Mouse (Mus musculus) midbrain, embryonic 16.5 days (tissue): Measurements from ENCODE around the gene Rpl11. TPM values are rescaled to one million over a fixed set of nuclear protein-coding genes. Genes with fewer than 3 reads are reported as not detected.
"Not testable (repeated sequence)": the region's sequence is repeated elsewhere in the genome, so short reads cannot be mapped to it uniquely, and the experiment has no call there.

Experiments used
- ATAC-seq: fragments of 200-750 bp; cut with Nextera tagmentation; 2 replicates; pipeline ENCODE4 v1.8.0; 2017; ENCODE audit warnings: moderate TSS enrichment
- H3K27ac ChIP-seq: fragments of 300-500 bp; sonication (generic); 2 replicates; pipeline ENCODE4 v1.5.1; 2014; ENCODE audit warnings: mild to moderate bottlenecking, low read length, mixed read lengths
- H3K27me3 ChIP-seq: fragments of 300-500 bp; sonication (generic); 2 replicates; pipeline ENCODE4 v1.6.1; 2014; ENCODE audit warnings: low read depth, low read length, mixed read lengths; ENCODE audit not compliant: control insufficient read depth, insufficient read depth
- H3K36me3 ChIP-seq: fragments of 300-500 bp; sonication (generic); 2 replicates; pipeline ENCODE4 v1.6.1; 2014; ENCODE audit warnings: mild to moderate bottlenecking, low read length, moderate library complexity, mixed read lengths; ENCODE audit not compliant: control insufficient read depth, insufficient read depth
- H3K4me1 ChIP-seq: fragments of 300-500 bp; sonication (generic); 2 replicates; pipeline ENCODE4 v1.6.1; 2014; ENCODE audit warnings: mild to moderate bottlenecking, low read length, mixed read lengths; ENCODE audit not compliant: control insufficient read depth, insufficient read depth
- H3K4me2 ChIP-seq: fragments of 300-500 bp; sonication (generic); 2 replicates; pipeline ENCODE4 v1.6.1; 2014; ENCODE audit warnings: mild to moderate bottlenecking, low read length, mixed read lengths
- H3K4me3 ChIP-seq: fragments of 300-500 bp; sonication (generic); 2 replicates; pipeline ENCODE4 v1.5.1; 2014; ENCODE audit warnings: low read depth, mild to moderate bottlenecking, low read length, moderate library complexity, mixed read lengths
- H3K9ac ChIP-seq: fragments of 300-500 bp; sonication (generic); 2 replicates; pipeline ENCODE4 v1.6.1; 2014; ENCODE audit warnings: low read depth, low read length, mixed read lengths
- H3K9me3 ChIP-seq: fragments of 300-500 bp; sonication (generic); replicated peaks from 2 replicates; pipeline ENCODE4 v1.6.1; 2014; ENCODE audit warnings: mild to moderate bottlenecking, low read length, mixed read lengths; ENCODE audit not compliant: control insufficient read depth, poor library complexity, severe bottlenecking
- WGBS: fragments of 180-500 bp; shearing (Covaris S2); extraction: QIAGEN DNeasy Blood & Tissue Kit; methylation state at CpG from one replicate; pipeline ENCODE4 v1.1.7; 2014; 5-methylcytosine and 5-hydroxymethylcytosine counted together
- polyA plus RNA-seq: library from polyadenylated mRNA; unstranded; fragments of >200 nt; fragmentation: Nextera tagmentation; extraction: Ambion mirVana; gene quantifications from 2 replicates; pipeline ENCODE4 v1.2.1, GENCODE M21; 2015

The Rpl11 gene
- polyA plus RNA-seq = 245 and 251 TPM in 2 replicates

DNA sequence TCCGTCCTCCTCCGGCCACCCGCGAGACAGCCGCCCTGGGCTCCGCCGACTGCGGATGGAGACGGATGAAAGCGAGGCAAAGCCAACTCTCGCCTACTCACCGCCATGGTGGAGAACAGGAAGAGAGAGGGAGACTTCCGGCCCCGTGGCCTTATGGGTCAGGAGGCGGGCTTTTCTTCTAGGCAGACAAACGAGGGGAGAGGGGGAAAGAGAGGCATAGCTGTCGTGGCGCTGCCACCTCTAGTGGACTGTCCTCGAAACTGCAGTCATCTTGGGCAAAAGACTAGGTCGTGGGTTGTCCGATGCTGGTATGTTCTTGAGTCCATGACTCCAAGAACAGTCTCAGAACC lies at the start of gene Rpl11:
Gene Rpl11, minus strand, starts transcription at position 182 of the 350 bp plus-strand sequence.
- H3K27ac ChIP-seq = peak within 1 kb of the TSS; percentile 91
- peak within 1 kb of the TSS; percentile 86 for H3K4me3 ChIP-seq
- no peaks in the 10 kb centered on the region for H3K9me3 ChIP-seq
- peak; percentile 98 for ATAC-seq
- H3K36me3 ChIP-seq = peaks cover 20% of the 10 kb centered on the region
- under 1% methylated on average over 21 of the region's 21 CpGs for WGBS
- peaks cover 20% of the 10 kb centered on the region for H3K4me1 ChIP-seq
- no peaks in the 10 kb centered on the region for H3K27me3 ChIP-seq
- peak within 1 kb of the TSS; percentile 89 for H3K9ac ChIP-seq
- H3K4me2 ChIP-seq = peak within 1 kb of the TSS; percentile 78

DNA sequence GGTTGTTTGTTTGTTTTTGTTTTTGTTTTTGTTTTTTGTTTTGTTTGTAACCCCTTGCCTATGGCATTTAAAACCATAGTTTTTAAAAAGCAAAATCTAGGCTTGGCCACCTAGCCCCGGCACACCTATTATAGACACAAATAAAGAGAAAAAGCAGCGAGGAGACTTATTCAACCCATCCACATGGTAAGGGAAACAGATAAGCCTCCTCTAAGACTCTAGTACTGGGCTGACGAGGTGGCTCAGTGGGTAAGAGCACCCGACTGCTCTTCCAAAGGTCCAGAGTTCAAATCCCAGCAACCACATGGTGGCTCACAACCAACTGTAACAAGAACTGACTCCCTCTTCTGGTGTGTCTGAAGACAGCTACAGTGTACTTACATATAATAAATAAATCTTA lies 48.5 kb upstream of the Rpl11 start:
- H3K27ac ChIP-seq, H3K9ac ChIP-seq, H3K4me1 ChIP-seq, H3K9me3 ChIP-seq, H3K4me3 ChIP-seq, H3K36me3 ChIP-seq, ATAC-seq, H3K27me3 ChIP-seq, H3K4me2 ChIP-seq: not testable (repeated sequence)
- 80% methylated on average over 4 of the region's 4 CpGs for WGBS

DNA sequence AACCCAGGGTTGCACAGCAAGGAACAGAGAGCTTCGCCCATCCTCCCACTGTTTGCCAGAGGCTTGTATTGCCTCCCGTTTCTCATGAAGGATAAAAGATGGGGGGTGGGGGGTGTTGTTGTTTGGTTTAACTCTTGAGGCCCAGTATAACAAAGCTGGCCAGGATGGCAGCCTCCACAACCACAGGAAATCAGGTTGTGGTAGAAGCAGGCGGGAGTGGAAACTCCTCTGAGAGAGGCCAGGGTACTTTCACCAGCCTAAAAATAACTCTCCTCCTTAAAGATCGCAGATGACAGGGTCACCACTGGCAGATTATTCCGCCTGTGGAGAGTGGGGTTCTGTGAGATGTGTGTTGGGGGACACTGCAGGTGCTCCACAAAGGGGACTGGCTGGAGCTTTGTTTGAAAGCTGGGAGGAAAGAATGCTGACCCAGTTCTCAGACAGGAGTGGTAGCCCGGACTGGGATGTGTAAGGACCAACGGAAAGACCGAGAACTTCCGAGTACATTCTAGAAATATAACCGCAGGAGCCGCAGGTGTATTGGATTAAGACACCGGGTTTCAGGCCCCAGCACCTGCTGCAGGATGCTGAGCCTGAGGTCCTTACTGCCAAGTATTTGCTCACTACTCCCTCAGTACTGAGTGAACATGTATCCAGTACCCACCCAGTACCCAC lies 47.3 kb upstream of the Rpl11 start:
- Histone ChIP-seq H3K27me3 (peaks cover 9% of the 10 kb centered on the region), H3K9me3 (no peaks in the 10 kb centered on the region), H3K4me2 (no peak overlapping the region), H3K4me1 (no peaks in the 10 kb centered on the region), H3K9ac (no peak overlapping the region), H3K27ac (no peak overlapping the region), H3K36me3 (no peaks in the 10 kb centered on the region), H3K4me3 (no peak overlapping the region)
- 77% methylated on average over 12 of the region's 12 CpGs for WGBS
- no peak for ATAC-seq

DNA sequence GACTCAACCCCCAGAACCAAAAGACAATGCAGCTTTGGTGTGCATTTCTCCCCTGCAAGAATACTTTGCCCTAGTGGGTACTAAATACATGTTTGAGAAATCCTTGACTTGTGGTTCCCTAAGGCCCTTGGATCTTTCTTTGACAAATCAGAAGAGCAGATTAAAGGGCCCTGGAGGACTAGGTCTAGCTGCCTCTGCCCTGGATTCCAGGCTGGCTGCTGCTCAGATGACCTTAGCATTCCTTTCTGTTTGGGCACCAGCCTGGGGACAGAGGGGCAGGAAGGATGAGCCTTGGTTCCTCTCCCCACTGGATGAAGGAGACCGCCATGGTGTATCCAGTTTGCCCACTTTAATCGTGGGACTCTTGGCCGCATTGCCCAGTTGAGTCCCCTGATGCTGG lies 45.2 kb upstream of the Rpl11 start:
- Histone ChIP-seq H3K27me3 (peaks cover 9% of the 10 kb centered on the region), H3K4me3 (no peak overlapping the region), H3K36me3 (no peaks in the 10 kb centered on the region), H3K27ac (no peak overlapping the region), H3K9ac (no peak overlapping the region), H3K4me1 (no peaks in the 10 kb centered on the region), H3K4me2 (no peak overlapping the region), H3K9me3 (no peaks in the 10 kb centered on the region)
- no peak for ATAC-seq
- 93% methylated on average over 3 of the region's 3 CpGs for WGBS

DNA sequence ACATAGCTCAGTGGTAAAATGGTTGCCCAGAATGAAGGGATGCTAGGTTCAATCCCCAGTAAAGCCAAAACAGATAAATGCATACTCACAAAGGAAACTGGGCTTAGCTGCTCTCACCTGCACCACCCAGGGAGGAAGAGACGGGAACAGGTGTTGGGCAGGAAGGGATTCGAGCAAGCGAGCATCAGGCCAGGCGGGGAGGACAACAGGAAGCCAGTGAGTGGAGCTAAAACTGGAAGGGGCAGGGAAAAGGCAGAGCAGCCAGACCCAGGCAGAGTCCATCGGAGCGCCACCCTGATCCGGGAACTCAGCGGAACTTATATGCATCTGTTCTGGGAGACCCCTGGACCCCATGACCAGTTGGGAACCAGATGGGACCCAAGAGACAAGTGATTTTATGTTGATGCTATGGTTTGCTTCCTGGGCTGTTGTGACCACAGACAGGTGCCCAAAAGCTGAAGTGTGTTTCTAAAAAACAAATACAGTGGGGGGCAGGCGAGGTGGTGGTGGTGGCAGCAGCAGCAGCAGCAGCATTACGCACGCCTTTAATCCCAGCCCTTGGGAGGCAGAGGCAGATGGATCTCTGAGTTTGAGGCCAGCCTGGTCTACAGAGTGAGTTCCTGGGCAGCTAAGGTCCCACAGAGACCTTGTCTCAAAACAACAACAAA lies 43.4 kb upstream of the Rpl11 start:
- no peaks in the 10 kb centered on the region for H3K9me3 ChIP-seq
- no peak overlapping the region for H3K27ac ChIP-seq
- ATAC-seq = no peak
- H3K36me3 ChIP-seq = no peaks in the 10 kb centered on the region
- H3K4me3 ChIP-seq = no peak overlapping the region
- no peaks in the 10 kb centered on the region for H3K4me1 ChIP-seq
- H3K9ac ChIP-seq = no peak overlapping the region
- 72% methylated on average over 11 of the region's 11 CpGs for WGBS
- no peak overlapping the region for H3K4me2 ChIP-seq
- no peaks in the 10 kb centered on the region for H3K27me3 ChIP-seq

DNA sequence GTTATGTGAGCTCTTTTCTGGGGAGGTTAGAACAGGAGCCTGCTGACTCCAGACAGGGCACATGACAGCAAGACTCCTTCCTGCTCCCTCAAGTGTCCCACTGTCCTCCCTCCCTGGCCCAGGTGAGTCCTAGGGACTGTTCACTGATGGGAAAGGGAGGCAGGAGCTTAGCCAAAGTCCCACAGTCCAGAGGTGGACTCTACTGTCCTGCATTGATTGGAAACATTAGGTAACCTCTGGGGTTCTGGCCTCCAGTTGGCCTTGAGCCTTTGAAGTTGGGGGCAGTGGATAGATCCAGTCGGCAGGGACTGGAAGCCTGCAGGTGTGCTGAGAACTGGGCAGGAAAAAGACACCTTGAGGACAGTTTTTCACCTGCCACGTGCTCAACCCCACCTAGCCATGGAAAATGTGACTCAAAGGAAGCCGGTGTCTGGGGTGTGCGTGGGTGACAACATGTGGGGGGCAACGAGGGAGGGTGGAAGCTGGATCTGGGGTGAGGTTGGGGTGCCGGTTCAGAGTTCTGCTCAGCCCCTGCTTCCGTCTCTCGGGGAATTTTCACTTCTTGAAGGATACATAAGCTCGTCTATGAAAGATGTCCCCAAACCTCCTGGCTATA lies 42.4 kb upstream of the Rpl11 start:
- no peak overlapping the region for H3K4me3 ChIP-seq
- no peak overlapping the region for H3K9ac ChIP-seq
- 0 out of 2 replicates have a peak overlapping the region, but pooled peaks have one; percentile 32 for H3K27ac ChIP-seq
- no peaks in the 10 kb centered on the region for H3K36me3 ChIP-seq
- H3K27me3 ChIP-seq = no peaks in the 10 kb centered on the region
- no peaks in the 10 kb centered on the region for H3K4me1 ChIP-seq
- WGBS = 85% methylated on average over 9 of the region's 9 CpGs
- H3K4me2 ChIP-seq = no peak overlapping the region
- H3K9me3 ChIP-seq = no peaks in the 10 kb centered on the region
- ATAC-seq = no peak

DNA sequence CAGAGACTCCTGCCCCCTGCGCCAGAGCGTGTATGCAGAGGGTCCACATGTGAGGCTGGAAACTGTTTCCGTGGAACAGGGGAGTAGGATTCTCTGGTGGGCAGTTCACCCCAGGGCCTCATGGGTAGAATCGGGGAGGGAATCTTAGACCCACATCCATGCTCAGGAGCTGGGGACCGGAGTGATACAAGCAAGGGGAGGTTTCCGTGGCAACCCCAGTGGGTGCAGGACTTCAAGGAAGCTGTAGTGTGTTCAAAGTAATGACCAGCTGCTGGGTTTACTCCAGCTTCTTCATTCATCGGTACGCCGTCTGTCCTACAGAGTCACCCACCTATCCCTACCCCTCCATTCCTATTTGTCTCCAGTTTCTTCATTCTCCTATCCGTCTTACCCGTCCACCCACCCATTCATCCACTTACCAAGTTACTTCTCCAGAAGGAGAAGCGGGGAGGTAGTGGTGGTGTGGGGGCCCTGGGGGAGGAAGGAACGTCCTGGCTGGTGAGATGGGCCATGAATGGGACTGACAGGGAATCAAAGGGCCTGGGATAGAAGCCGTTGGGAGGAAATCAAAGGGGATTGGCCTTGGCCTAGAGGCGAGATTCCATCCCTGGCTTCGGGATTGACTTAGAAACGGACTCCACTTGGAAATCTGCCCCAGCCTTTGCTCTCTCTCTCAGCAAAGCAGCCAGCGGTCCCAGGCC lies 41.4 kb upstream of the Rpl11 start:
- 55% methylated on average over 18 of the region's 18 CpGs for WGBS
- Histone ChIP-seq H3K36me3 (no peaks in the 10 kb centered on the region), H3K27ac (peak overlapping the region; percentile 46; the same call in 1 of the 2 replicates), H3K9ac (no peak overlapping the region), H3K4me3 (no peak overlapping the region), H3K4me2 (no peak overlapping the region), H3K9me3 (no peaks in the 10 kb centered on the region), H3K27me3 (no peaks in the 10 kb centered on the region), H3K4me1 (no peaks in the 10 kb centered on the region)
- peak; percentile 66 for ATAC-seq

DNA sequence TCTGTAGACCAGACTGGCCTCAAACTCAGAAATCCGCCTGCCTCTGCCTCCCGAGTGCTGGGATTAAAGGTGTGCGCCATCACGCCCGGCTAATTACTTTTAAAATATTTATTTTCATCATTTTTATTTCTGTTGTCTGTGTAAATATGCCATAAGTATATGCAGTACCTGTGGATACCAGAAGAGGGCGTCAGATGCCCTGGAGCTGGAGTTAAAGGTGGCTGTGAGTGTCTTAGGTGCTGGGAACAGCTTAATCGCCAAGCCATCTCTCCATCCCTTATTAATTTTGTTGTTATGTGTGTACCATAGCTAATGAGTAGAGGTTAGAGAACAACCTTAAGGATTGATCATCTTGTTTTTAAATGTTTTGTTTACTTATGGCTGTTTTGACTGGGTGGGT lies 39.3 kb upstream of the Rpl11 start:
- Histone ChIP-seq H3K4me2 (no peak overlapping the region), H3K36me3 (no peaks in the 10 kb centered on the region), H3K27me3 (no peaks in the 10 kb centered on the region), H3K4me1 (no peaks in the 10 kb centered on the region), H3K9me3 (no peaks in the 10 kb centered on the region), H3K4me3 (no peak overlapping the region), H3K27ac (no peak overlapping the region), H3K9ac (no peak overlapping the region)
- WGBS = 91% methylated on average over 7 of the region's 7 CpGs
- ATAC-seq = no peak

DNA sequence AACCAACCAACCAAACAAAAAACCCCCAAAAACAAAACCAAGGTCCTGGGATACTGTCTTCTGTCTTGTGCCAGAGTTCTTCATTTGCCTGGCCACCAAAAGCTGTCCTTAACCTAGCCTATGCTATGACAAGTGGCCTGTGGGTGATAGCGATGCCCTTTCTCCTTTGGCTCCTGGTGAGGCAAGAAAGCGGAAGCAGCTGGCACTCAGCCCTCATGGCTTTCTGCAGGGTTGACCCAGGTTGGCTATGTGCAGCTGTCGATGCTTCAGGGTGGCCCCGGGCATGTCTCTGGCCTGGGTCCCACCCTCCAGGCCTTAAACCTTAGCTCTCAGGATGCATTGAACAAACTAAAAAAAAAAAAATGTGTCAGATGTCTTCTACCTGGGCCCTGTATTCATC lies 38.1 kb upstream of the Rpl11 start:
- H3K9me3 ChIP-seq = no peaks in the 10 kb centered on the region
- no peaks in the 10 kb centered on the region for H3K27me3 ChIP-seq
- H3K4me1 ChIP-seq = no peaks in the 10 kb centered on the region
- H3K4me2 ChIP-seq = no peak overlapping the region
- ATAC-seq = no peak
- no peaks in the 10 kb centered on the region for H3K36me3 ChIP-seq
- H3K4me3 ChIP-seq = no peak overlapping the region
- over 99% methylated on average over 4 of the region's 4 CpGs for WGBS
- H3K9ac ChIP-seq = no peak overlapping the region
- H3K27ac ChIP-seq = no peak overlapping the region
